Mouse (Mus musculus) neural tube, embryonic 11.5 days (tissue): ENCODE data around the gene Rnaseh2a. TPM values are rescaled to one million over a fixed set of nuclear protein-coding genes. Genes with fewer than 3 reads are reported as not detected.
"Not testable (repeated sequence)": the region's sequence is repeated elsewhere in the genome, so short reads cannot be mapped to it uniquely, and the experiment has no call there.

ENCODE experiments used
- ATAC-seq: fragments of 200-750 bp; cut with Nextera tagmentation; 2 replicates; pipeline ENCODE4 v1.8.0; 2017; ENCODE audit warnings: moderate number of reproducible peaks, mild to moderate bottlenecking, moderate TSS enrichment, moderate library complexity; ENCODE audit not compliant: insufficient read depth, low FRiP score, low TSS enrichment
- DNase-seq: peaks from one replicate; pipeline ENCODE4 v3.0.0-alpha.2; 2015; ENCODE audit warnings: low spot score
- H3K27ac ChIP-seq: fragments of 300-500 bp; sonication (generic); 2 replicates; pipeline ENCODE4 v1.5.1; 2014; ENCODE audit warnings: low read depth, mild to moderate bottlenecking, low read length
- H3K27me3 ChIP-seq: fragments of 300-500 bp; sonication (generic); 2 replicates; pipeline ENCODE4 v1.6.1; 2014; ENCODE audit warnings: mild to moderate bottlenecking, low read length, mixed read lengths; ENCODE audit not compliant: control insufficient read depth, insufficient read depth
- H3K36me3 ChIP-seq: fragments of 300-500 bp; sonication (generic); 2 replicates; pipeline ENCODE4 v1.6.1; 2014; ENCODE audit warnings: mild to moderate bottlenecking, low read length, moderate library complexity, mixed read lengths; ENCODE audit not compliant: control insufficient read depth, insufficient read depth
- H3K4me1 ChIP-seq: fragments of 300-500 bp; sonication (generic); 2 replicates; pipeline ENCODE4 v1.6.1; 2014; ENCODE audit warnings: low read length, mixed read lengths; ENCODE audit not compliant: control insufficient read depth, insufficient read depth
- H3K4me2 ChIP-seq: fragments of 300-500 bp; sonication (generic); 2 replicates; pipeline ENCODE4 v1.6.1; 2014; ENCODE audit warnings: low read depth, mild to moderate bottlenecking, moderate library complexity
- H3K4me3 ChIP-seq: fragments of 300-500 bp; sonication (generic); 2 replicates; pipeline ENCODE4 v1.5.1; 2014; ENCODE audit warnings: low read depth, low read length
- H3K9ac ChIP-seq: fragments of 300-500 bp; sonication (generic); 2 replicates; pipeline ENCODE4 v1.6.1; 2014; ENCODE audit warnings: mild to moderate bottlenecking, low read length
- H3K9me3 ChIP-seq: fragments of 300-500 bp; sonication (generic); 2 replicates; pipeline ENCODE4 v1.6.1; 2016; ENCODE audit warnings: low read length; ENCODE audit not compliant: control insufficient read depth
- WGBS: fragments of 180-500 bp; shearing (Covaris S2); extraction: QIAGEN DNeasy Blood & Tissue Kit; methylation state at CpG from one replicate; pipeline ENCODE4 v1.1.7; 2014; 5-methylcytosine and 5-hydroxymethylcytosine counted together
- microRNA-seq: library from miRNA; unstranded; fragments of <30 nt; microRNA quantifications from one replicate; pipeline ENCODE4, GENCODE M21; 2016
- polyA plus RNA-seq: library from polyadenylated mRNA; unstranded; fragments of >200 nt; fragmentation: Nextera tagmentation; extraction: Ambion mirVana; gene quantifications from 2 replicates; pipeline ENCODE4 v1.2.1, GENCODE M21; 2014

Rnaseh2a gene
- polyA plus RNA-seq, 1 experiment from 2014 or later: 92.9 TPM

DNA sequence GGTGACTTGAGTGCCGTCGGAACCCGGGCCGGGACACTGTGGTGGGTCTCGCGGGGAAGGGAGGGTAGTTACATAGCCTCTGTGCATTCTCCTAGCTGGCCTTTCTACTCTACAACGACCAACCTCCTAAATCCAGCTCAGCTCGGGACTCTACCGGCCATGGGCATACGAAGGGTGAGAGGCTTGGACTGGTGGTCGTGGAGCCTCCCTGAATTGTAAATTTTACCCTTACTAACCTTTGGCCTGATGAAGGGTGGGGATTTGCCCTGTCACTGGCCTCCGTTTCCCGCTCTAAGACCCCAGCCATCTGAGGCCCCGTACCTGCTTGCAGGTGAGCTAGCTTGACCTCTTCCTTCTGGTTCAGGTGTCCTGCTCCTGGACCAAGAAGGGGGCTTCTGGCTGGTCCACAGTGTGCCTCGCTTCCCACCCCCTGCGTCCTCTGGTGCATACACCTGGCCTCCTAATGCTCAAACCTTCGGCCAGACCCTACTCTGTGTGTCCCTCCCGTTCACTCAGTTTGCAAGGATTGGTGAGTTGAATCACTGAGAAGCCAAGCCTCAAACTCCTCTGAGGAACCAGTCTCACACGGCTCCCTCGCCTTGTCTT lies 60.3 kb downstream of the Rnaseh2a start:
- H3K4me2 ChIP-seq: peak overlapping the region; percentile 78
- peak overlapping the region; percentile 63 for H3K9ac ChIP-seq
- H3K27me3 ChIP-seq: peaks cover 51% of the 10 kb centered on the region
- WGBS: 45% methylated on average over 20 of the region's 20 CpGs
- no peaks in the 10 kb centered on the region for H3K9me3 ChIP-seq
- peaks cover 5% of the 10 kb centered on the region; the same call in 1 of the 2 replicates for H3K4me1 ChIP-seq
- no peak for ATAC-seq
- H3K4me3 ChIP-seq: peak overlapping the region; percentile 42
- no peak overlapping the region for H3K27ac ChIP-seq
- no peak for DNase-seq
- no peaks in the 10 kb centered on the region for H3K36me3 ChIP-seq

DNA sequence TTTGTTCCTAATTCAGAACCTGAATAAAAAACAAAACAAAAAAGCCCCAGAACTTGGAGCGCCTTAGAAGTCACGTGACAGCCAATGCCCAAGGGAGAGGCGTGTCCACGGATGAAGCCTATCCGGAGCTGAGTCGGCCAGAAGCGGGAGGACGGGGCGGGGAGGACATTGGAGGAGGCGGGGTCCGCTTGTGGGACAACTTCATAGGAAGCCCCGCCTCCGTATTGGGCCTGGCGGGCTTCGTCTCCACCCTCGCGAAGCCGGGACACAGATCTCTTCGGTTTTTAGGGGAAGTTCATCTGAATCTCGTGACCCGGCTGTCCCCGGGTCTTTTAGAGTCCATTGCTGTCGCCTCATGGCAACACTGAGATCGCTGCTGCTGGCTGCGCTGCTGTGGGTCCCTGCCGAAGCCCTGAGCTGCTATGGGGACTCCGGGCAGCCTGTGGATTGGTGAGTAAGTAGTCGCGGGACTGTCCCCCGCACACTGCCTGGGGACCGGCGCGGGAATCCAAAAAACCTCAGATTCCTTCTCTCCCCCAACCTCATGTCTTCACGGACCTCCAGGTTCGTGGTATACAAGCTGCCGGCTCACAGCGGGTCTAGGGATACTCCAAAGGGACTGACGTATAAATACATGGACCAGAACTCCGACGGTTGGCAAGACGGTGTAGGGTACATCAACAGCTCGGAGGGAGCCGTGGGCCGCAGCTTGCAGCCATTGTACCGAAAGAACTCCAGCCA lies 61.0 kb downstream of the Rnaseh2a start, which contains the start of gene Dnase2a:
TSS of gene Dnase2a (plus strand) at position 140 of the 741 bp plus-strand sequence.
- ATAC-seq: peak; percentile 86
- WGBS: under 1% methylated on average over 45 of the region's 45 CpGs
- no peak within 1 kb of the TSS for H3K27ac ChIP-seq
- peak; percentile 95 for DNase-seq
- H3K27me3 ChIP-seq: peaks cover 45% of the 10 kb centered on the region
- peak within 1 kb of the TSS; percentile 63 for H3K9ac ChIP-seq
- H3K9me3 ChIP-seq: no peaks in the 10 kb centered on the region
- peak within 1 kb of the TSS; percentile 78 for H3K4me2 ChIP-seq
- peaks cover 5% of the 10 kb centered on the region; the same call in 1 of the 2 replicates for H3K4me1 ChIP-seq
- no peaks in the 10 kb centered on the region for H3K36me3 ChIP-seq
- peak within 1 kb of the TSS; percentile 42 for H3K4me3 ChIP-seq

DNA sequence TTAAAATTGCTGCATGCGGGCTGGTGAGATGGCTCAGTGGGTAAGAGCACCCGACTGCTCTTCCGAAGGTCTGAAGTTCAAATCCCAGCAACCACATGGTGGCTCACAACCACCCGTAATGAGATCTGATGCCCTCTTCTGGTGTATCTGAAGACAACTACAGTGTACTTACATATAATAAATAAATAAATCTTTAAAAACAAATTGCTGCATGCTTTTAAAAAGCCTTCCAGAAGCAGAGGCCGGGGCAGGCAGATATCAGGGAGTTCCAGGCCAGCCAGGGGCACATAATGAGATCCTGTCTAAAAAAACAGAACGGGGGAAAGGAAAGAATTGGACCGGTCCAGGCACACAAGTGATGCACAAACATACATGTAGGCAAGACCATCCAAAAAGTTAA lies 61.6 kb downstream of the Rnaseh2a start:
- not testable (repeated sequence) for H3K27ac ChIP-seq, H3K36me3 ChIP-seq, H3K9ac ChIP-seq, H3K4me1 ChIP-seq, DNase-seq, H3K9me3 ChIP-seq
- H3K27me3 ChIP-seq: peaks cover 39% of the 10 kb centered on the region
- WGBS: 33% methylated on average over 6 of the region's 7 CpGs
- H3K4me3 ChIP-seq: peak overlapping the region; percentile 42; the same call in 1 of the 2 replicates
- peak overlapping the region; percentile 78 for H3K4me2 ChIP-seq
- ATAC-seq: 0 out of 2 replicates have a peak, but pooled peaks have one; percentile 9

DNA sequence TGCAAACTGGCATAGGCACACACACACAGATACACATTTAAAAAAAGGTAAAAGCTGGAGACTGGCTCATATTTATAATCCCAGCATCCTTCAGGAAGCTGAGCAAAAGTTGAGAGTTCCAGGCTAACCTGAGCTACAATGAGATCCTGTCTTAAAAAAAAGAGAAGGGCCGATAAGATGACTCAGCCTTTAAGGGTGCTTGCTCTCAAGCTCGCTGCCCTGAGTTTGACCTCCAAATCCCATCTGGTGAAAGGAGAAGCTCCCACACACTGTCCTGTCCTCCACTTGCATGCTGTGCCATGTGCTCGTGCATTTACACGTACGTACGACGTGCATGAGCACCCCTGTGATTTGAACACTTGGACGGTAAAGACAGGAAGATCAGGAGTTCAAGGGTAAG lies 62.1 kb downstream of the Rnaseh2a start:
- H3K4me2 ChIP-seq: no peak overlapping the region
- ATAC-seq (no peak), DNase-seq (no peak)
- no peak overlapping the region for H3K9ac ChIP-seq
- H3K27ac ChIP-seq: no peak overlapping the region
- H3K4me1 ChIP-seq: peaks cover 1% of the 10 kb centered on the region; the same call in 1 of the 2 replicates
- WGBS: 82% methylated on average over 8 of the region's 8 CpGs
- H3K36me3 ChIP-seq: no peaks in the 10 kb centered on the region
- H3K27me3 ChIP-seq: peaks cover 34% of the 10 kb centered on the region
- no peak overlapping the region for H3K4me3 ChIP-seq
- H3K9me3 ChIP-seq: no peaks in the 10 kb centered on the region

DNA sequence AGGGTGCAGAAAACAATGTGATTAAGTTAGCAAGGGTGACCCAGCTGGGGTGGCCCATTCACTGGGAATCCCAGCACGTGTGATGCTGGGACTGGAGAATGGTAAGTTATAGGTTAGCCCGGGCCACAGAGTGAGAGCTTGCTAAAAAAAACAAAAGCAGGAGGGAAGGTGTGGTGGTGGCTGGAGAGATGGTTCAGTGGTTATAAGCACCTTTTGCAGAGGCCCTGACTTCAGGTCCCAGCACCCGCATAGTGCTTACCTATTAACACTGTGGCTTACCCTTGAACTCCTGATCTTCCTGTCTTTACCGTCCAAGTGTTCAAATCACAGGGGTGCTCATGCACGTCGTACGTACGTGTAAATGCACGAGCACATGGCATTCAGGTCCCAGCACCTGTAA lies 62.5 kb downstream of the Rnaseh2a start:
- ATAC-seq (no peak), DNase-seq (no peak)
- H3K4me1 ChIP-seq: 0 out of 2 replicates have a peak, but pooled peaks cover 2% of the 10 kb centered on the region
- no peak overlapping the region for H3K4me3 ChIP-seq
- no peaks in the 10 kb centered on the region for H3K36me3 ChIP-seq
- no peaks in the 10 kb centered on the region for H3K9me3 ChIP-seq
- no peak overlapping the region for H3K4me2 ChIP-seq
- H3K9ac ChIP-seq: no peak overlapping the region
- H3K27ac ChIP-seq: no peak overlapping the region
- WGBS: 93% methylated on average over 9 of the region's 9 CpGs
- peaks cover 34% of the 10 kb centered on the region for H3K27me3 ChIP-seq

Small RNAs within 50 kb of the gene (microRNA-seq; reads per million reads assigned to microRNA genes)
- not detected for gene Gm24197

Other genes with a start within 250 kb of the Rnaseh2a start
- 0.84 and 1.8 TPM in 2 replicates for gene G430095P16Rik, start 246.8 kb downstream of the Rnaseh2a start, polyA plus RNA-seq
- 3.1 and 3.7 TPM in 2 replicates for gene Nfix, start 169.4 kb downstream of the Rnaseh2a start, polyA plus RNA-seq
- 4.7 and 7.3 TPM in 2 replicates for gene Dand5, start 146.9 kb downstream of the Rnaseh2a start, polyA plus RNA-seq
- gene Gadd45gip1, start 138.2 kb downstream of the Rnaseh2a start, polyA plus RNA-seq: 38.6 and 38.7 TPM in 2 replicates
- gene Rad23a, start 129.1 kb downstream of the Rnaseh2a start, polyA plus RNA-seq: 101 TPM in 2 replicates
- gene Calr, start 122.8 kb downstream of the Rnaseh2a start, polyA plus RNA-seq: 870 and 925 TPM in 2 replicates
- gene Farsa, start 112.8 kb downstream of the Rnaseh2a start, polyA plus RNA-seq: 95.7 and 104 TPM in 2 replicates
- 50.5 and 56.9 TPM in 2 replicates for gene Syce2, start 97.7 kb downstream of the Rnaseh2a start, polyA plus RNA-seq
- 31.5 and 33.7 TPM in 2 replicates for gene Gcdh, start 75.8 kb downstream of the Rnaseh2a start, polyA plus RNA-seq
- gene Klf1, start 67.8 kb downstream of the Rnaseh2a start, polyA plus RNA-seq: 11.8 and 12.9 TPM in 2 replicates
- 4.0 and 4.9 TPM in 2 replicates for gene Dnase2a, start 61.2 kb downstream of the Rnaseh2a start, polyA plus RNA-seq
- gene Mast1, start 32.4 kb downstream of the Rnaseh2a start, polyA plus RNA-seq: 13.8 and 14.6 TPM in 2 replicates
- 0.25 TPM in 1 of 2 replicates, not detected in the other for gene Rtbdn, start 22.8 kb downstream of the Rnaseh2a start, polyA plus RNA-seq
- not detected in 2 replicates for gene Gm49661, start 334 bp downstream of the Rnaseh2a start, polyA plus RNA-seq
- gene Prdx2, start 180 bp downstream of the Rnaseh2a start, polyA plus RNA-seq: 1,335 and 1,358 TPM in 2 replicates
- gene Junb, start 9.0 kb upstream of the Rnaseh2a start, polyA plus RNA-seq: 6.2 and 6.9 TPM in 2 replicates
- gene Hook2, start 20.8 kb upstream of the Rnaseh2a start, polyA plus RNA-seq: 10.5 and 12.9 TPM in 2 replicates
- gene Best2, start 44.8 kb upstream of the Rnaseh2a start, polyA plus RNA-seq: not detected in 2 replicates
- gene Asna1, start 55.5 kb upstream of the Rnaseh2a start, polyA plus RNA-seq: 129 and 130 TPM in 2 replicates
- 158 and 170 TPM in 2 replicates for gene Trir, start 57.1 kb upstream of the Rnaseh2a start, polyA plus RNA-seq
- 16.3 and 19.7 TPM in 2 replicates for gene Tnpo2, start 67.1 kb upstream of the Rnaseh2a start, polyA plus RNA-seq
- gene Fbxw9, start 90.3 kb upstream of the Rnaseh2a start, polyA plus RNA-seq: 25.0 and 25.8 TPM in 2 replicates
- not detected in 2 replicates for gene Gm5741, start 98.2 kb upstream of the Rnaseh2a start, polyA plus RNA-seq
- 70.3 and 73.8 TPM in 2 replicates for gene Dhps, start 102.0 kb upstream of the Rnaseh2a start, polyA plus RNA-seq
- gene Wdr83os, start 111.0 kb upstream of the Rnaseh2a start, polyA plus RNA-seq: 117 and 119 TPM in 2 replicates
- gene Wdr83, start 111.5 kb upstream of the Rnaseh2a start, polyA plus RNA-seq: 52.6 and 60.6 TPM in 2 replicates
- gene Man2b1, start 113.5 kb upstream of the Rnaseh2a start, polyA plus RNA-seq: 14.4 and 17.4 TPM in 2 replicates
- 1.2 and 1.7 TPM in 2 replicates for gene Zfp791, start 153.3 kb upstream of the Rnaseh2a start, polyA plus RNA-seq
- gene Cks1brt, start 182.2 kb upstream of the Rnaseh2a start, polyA plus RNA-seq: not detected in 2 replicates